Mouse (Mus musculus): ENCODE results near the gene Hist1h2ap. TPM values are rescaled to one million over a fixed set of nuclear protein-coding genes. Genes with fewer than 3 reads are reported as not detected.
A peak's percentile ranks its signal among the peaks of the same experiment; 100 is the strongest.
"Not testable (repeated sequence)": the region's sequence is repeated elsewhere in the genome, so short reads cannot be mapped to it uniquely, and the experiment has no call there.

Hist1h2ap gene
- total RNA-seq, 2 experiments from 2014 or later: 23.4 TPM; not detected in 1

DNA sequence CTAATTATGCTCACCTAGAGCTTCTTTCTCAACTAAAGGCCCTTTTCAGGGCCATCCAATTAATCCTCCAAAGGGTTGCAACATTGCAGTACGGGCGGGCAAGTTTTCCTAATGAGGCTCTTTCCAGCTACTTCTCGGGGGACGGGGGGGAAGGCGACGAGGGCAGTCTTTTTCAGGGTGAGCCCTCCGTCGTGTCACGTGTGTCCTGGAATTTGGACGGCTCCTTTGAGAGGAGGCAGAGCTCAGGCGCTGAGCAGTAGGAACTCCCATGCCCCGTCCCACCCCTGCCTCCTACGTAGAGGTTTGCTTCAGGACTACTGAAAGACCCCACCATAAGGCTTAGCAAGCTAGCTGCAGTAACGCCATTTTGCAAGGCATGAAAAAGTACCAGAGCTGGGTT, 21.2 kb downstream of the Hist1h2ap start:
- intact Hi-C loops (cut with DNase I): not testable (repeated sequence)

GRCm38 (mm10) chr13:21811539-21811938, 21.8 kb downstream of the Hist1h2ap start, which contains the start of gene Hist1h4m:
TSS of gene Hist1h4m (plus strand) at chr13:21811746.
- DNase-seq (ENCODE audit: low spot score in 2 of 2): peak; percentile 56 to 70
- intact Hi-C loops (cut with DNase I): not testable (repeated sequence)

More for the DNA sequence above, 21.2 kb downstream of the Hist1h2ap start:
- DNase-seq (ENCODE audit: low spot score in 2 of 2): not testable (repeated sequence)

- DNase-seq (ENCODE audit: low spot score in 2 of 2); intact Hi-C loops (cut with DNase I): not testable (repeated sequence)
Observed at GRCm38 (mm10) chr13:21811074-21811473, 22.2 kb downstream of the Hist1h2ap start.

DNA sequence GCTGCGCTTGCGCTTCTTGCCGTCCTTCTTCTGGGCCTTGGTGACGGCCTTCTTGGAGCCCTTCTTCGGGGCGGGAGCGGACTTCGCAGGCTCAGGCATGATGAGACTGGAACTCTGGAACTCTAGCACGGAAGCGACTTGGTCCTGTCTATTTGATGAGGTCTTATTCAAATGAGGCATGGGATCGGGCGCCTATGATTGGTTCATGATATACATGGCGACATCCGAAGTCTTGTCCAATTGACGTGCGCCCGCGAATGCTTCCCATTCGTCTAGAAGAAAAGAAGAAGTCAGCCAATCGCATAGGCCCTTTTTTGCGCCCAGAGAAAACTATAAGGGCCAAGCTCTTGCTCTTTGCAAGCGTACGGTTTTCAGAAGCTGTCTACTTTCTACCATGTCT, 23.2 kb downstream of the Hist1h2ap start, which contains the start of the genes Hist1h2bq and Hist1h2ao:
Hist1h2bq (minus strand) TSS at position 125 of the 400 bp plus-strand sequence.
Hist1h2ao (plus strand) TSS at position 393 of the 400 bp plus-strand sequence.
- intact Hi-C loops (cut with DNase I): not testable (repeated sequence)

DNA sequence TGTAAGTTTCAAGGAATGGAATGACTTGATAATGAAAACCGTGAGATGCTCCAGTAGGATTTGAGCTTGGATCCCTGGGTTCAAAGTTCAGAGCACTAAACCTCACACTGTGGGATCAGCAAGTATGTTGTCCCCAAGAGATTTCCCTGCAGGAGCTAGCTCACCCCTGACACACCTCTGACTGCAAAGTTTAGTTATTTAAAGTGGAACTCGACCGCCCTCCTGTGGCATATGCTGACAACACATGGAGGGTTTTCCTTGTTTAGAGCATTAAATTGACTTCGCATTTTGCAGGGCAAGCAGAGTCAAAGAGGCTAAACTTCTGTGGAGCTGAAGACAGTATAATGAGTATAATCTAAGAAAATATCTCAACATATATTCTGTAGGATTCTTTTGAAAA, 30.2 kb downstream of the Hist1h2ap start:
- intact Hi-C loops (cut with DNase I); DNase-seq (ENCODE audit: low spot score in 2 of 2): not testable (repeated sequence)

More for the DNA sequence above, 23.2 kb downstream of the Hist1h2ap start, which contains the start of the genes Hist1h2bq and Hist1h2ao:
- DNase-seq (ENCODE audit: low spot score in 2 of 2): not testable (repeated sequence)

- intact Hi-C loops (cut with DNase I); DNase-seq (ENCODE audit: low spot score in 2 of 2): not testable (repeated sequence)
Observed at GRCm38 (mm10) chr13:21797163-21797562, 36.1 kb downstream of the Hist1h2ap start.

GRCm38 (mm10) chr13:21795584-21795983, 37.7 kb downstream of the Hist1h2ap start:
- intact Hi-C loops (cut with DNase I): no loop called here
- no peak for DNase-seq (ENCODE audit: low spot score in 2 of 2)

- intact Hi-C loops (cut with DNase I): no loop called here
- DNase-seq (ENCODE audit: low spot score in 2 of 2): no peak
Observed at GRCm38 (mm10) chr13:21790601-21791283, 42.6 kb downstream of the Hist1h2ap start.

- DNase-seq (ENCODE audit: low spot score in 2 of 2): no peak
- intact Hi-C loops (cut with DNase I): loop anchor here (10.0 kb wide), 2 partner anchors 1795 to 1965 kb away; partner anchors contain the start of genes Hist1h2ab, Hist1h3b, Hist1h4b and Hist1h4d
Observed at GRCm38 (mm10) chr13:21789925-21790324, 43.4 kb downstream of the Hist1h2ap start.

GRCm38 (mm10) chr13:21787760-21788593, 45.3 kb downstream of the Hist1h2ap start:
- intact Hi-C loops (cut with DNase I): loop anchor here (10.0 kb wide), 2 partner anchors 1797 to 1967 kb away; partner anchors contain the start of genes Hist1h2ab, Hist1h3b, Hist1h4b and Hist1h4d
- peak in 1 of 2 experiments; percentile 11 for DNase-seq (ENCODE audit: low spot score in 2 of 2)

GRCm38 (mm10) chr13:21786899-21787629, 46.2 kb downstream of the Hist1h2ap start, which contains the start of the genes Hist1h2an and Hist1h2bp:
TSS of gene Hist1h2an (minus strand) at chr13:21787218.
TSS of gene Hist1h2bp (plus strand) at chr13:21787461.
- intact Hi-C loops (cut with DNase I): loop anchor here (10.0 kb wide), 2 partner anchors 1798 to 1968 kb away; partner anchors contain the start of genes Hist1h2ab, Hist1h3b, Hist1h4b and Hist1h4d
- DNase-seq (ENCODE audit: low spot score in 2 of 2): peak; percentile 93 to 99

DNA sequence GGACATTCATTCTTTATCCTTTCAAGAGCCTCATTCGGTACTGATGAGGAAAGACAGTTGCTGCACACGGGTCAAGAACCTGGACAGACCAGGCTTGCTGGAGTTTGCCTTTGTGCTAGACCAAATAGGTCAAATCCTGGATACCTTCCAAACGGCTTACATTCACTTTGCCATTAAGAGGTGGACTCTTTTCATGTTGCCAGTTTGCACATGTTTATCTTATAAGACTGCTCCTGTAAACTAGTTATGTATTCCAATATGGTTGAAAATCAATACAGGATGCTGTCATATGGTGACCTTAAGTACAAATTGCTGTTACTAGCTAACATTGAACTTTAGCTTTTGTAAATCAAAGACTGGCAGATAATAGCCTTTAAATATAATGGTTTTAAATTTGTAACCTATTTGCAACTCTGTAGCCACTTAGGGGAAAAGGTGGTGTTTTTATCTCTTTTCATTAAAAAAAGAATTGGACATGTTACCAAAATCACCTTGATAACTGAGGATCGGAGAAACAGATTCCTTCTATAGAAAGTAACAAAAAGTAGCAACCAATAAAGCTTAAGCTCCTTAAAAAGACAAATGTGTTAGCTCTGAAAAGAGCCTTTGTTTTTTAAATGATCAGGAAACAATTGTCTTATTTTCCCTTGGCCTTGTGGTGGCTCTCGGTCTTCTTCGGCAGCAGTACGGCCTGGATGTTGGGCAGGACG, 47.0 kb downstream of the Hist1h2ap start:
- intact Hi-C loops (cut with DNase I): loop anchor here (10.0 kb wide), 2 partner anchors 1798 to 1968 kb away; partner anchors contain the start of genes Hist1h2ab, Hist1h3b, Hist1h4b and Hist1h4d
- DNase-seq (ENCODE audit: low spot score in 2 of 2): no peak

DNA sequence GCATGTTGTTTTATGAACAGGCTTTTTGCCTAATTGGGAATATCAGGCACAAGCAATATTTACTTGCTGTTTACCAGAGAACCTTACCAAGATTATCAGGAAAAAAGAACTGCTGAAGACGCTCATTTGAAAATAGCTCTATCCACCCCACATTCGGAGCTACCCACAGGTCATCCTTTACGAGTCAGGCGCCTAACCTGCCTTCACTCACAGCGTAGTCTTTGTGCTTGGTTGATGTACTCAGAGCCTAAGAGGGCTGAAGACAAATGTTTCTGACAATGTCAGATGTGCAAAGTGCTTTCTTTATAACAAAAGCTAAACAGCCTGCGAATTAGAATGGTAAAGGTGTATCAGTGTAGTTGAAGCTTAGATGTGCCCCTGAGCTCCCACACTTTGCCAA, 49.0 kb downstream of the Hist1h2ap start:
- intact Hi-C loops (cut with DNase I): loop anchor here (10.0 kb wide), 2 partner anchors 1800 to 1970 kb away; partner anchors contain the start of genes Hist1h2ab, Hist1h3b, Hist1h4b and Hist1h4d
- no peak for DNase-seq (ENCODE audit: low spot score in 2 of 2)

DNA sequence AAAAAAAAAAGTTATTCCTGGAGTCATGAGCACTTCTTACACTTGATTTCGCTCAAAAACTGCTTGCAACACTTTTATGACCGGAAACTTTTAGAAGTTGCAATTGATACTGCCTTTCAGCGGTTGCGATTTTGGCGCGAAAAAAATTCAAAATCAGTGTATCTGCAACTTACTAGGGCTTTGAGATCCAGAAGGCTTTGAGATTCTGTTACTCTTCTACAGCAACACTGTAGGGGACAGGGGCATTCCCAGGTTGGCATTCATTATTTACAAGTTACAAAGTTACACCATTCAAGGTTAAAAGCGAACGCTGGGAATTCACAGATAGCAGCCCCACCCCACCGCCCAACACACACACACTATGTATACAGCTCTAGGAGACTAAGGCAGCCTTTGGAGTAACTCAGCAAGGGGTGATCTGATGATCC, 49.6 kb downstream of the Hist1h2ap start:
- intact Hi-C loops (cut with DNase I): loop anchor here (2.0 to 10.0 kb wide), 4 partner anchors 31 to 1971 kb away; partner anchors contain the start of genes Hist1h2ab, Hist1h2ai, Hist1h2ak and Hist1h2bl
- DNase-seq (ENCODE audit: low spot score in 2 of 2): peak; percentile 23 to 45

GRCm38 (mm10) chr13:21783255-21783617, 50.1 kb downstream of the Hist1h2ap start, which contains the start of gene Hist1h3i:
TSS of gene Hist1h3i (minus strand) at chr13:21783370.
- intact Hi-C loops (cut with DNase I): loop anchor here (2.0 to 10.0 kb wide), 4 partner anchors 30 to 1972 kb away; partner anchors contain the start of genes Hist1h2ab, Hist1h2ai, Hist1h2ak and Hist1h2bl
- peak; percentile 78 to 93 for DNase-seq (ENCODE audit: low spot score in 2 of 2)
